Mouse (Mus musculus) bone marrow, adult 2 months (tissue): ENCODE data around the gene Fgfr2. TPM values are rescaled to one million over a fixed set of nuclear protein-coding genes. Genes with fewer than 3 reads are reported as not detected.

Experiments
- H3K27ac ChIP-seq: fragments of 200-500 bp; 2 replicates; pipeline ENCODE4 v1.5.1; 2012; ENCODE audit warnings: low read depth, mild to moderate bottlenecking, control low read depth, inconsistent platforms, low read length; ENCODE audit not compliant: control insufficient read depth, poor library complexity, insufficient read depth
- H3K4me1 ChIP-seq: fragments of 200-500 bp; 2 replicates; pipeline ENCODE4 v1.6.1; 2011; ENCODE audit warnings: low read length; ENCODE audit not compliant: control insufficient read depth, insufficient read depth
- H3K4me3 ChIP-seq: fragments of 200-500 bp; replicated peaks from 2 replicates; pipeline ENCODE3; 2011; ENCODE audit warnings: mild to moderate bottlenecking, low read depth, low read length, control low read depth; ENCODE audit not compliant: control insufficient read depth
- CTCF ChIP-seq: fragments of 200-500 bp; IDR thresholded peaks from 2 replicates; pipeline ENCODE4 v1.5.1; 2011; ENCODE audit warnings: low read length, control low read depth; ENCODE audit not compliant: control insufficient read depth, insufficient read depth
- POLR2A ChIP-seq: fragments of 200-500 bp; IDR thresholded peaks from 2 replicates; pipeline ENCODE4 v1.6.1; 2011; ENCODE audit warnings: low read depth, mild to moderate bottlenecking, control low read depth, low read length, borderline replicate concordance; ENCODE audit not compliant: control insufficient read depth
- WGBS: fragments of 180-500 bp; shearing (Covaris S2); methylation state at CpG from one replicate; pipeline ENCODE4 v1.1.7; 2018; 5-methylcytosine and 5-hydroxymethylcytosine counted together
- polyA plus RNA-seq: library from polyadenylated mRNA; stranded (reverse); fragments of >200 nt; gene quantifications from 2 replicates; pipeline ENCODE4 v1.2.4, GENCODE M21; 2011; ENCODE audit warnings: low replicate concordance; ENCODE audit not compliant: missing spikeins, insufficient read depth, insufficient read length

The Fgfr2 gene
- polyA plus RNA-seq, 1 experiment = 8.2 TPM

DNA sequence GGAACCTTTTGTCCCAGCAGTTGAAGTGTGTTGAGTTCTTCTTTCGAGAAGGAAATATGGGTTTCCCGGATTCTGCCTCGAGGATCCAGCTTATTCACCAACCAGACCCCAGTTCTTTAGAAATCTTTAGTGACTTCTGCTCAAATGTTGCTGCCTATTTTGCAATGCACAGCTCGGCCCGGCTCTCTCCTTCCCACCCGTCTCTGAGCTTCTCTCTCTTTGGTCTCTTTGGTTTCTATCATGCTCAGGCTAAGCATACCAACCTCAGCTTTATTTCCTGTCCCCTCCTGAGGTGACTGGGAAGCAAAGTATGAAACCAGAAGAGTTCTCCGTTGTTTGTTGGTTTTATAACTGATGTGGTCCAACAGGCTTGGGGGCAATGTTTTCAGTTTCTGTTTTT, 2306.9 kb downstream of the Fgfr2 start:
- Histone ChIP-seq H3K4me3 (no peak overlapping the region), H3K4me1 (no peaks in the 10 kb centered on the region; the same call in 1 of the 2 replicates), H3K27ac (no peak overlapping the region)
- no peak for TF ChIP-seq CTCF
- no peak for TF ChIP-seq POLR2A
- 18% methylated on average over 7 of the region's 7 CpGs for WGBS

DNA sequence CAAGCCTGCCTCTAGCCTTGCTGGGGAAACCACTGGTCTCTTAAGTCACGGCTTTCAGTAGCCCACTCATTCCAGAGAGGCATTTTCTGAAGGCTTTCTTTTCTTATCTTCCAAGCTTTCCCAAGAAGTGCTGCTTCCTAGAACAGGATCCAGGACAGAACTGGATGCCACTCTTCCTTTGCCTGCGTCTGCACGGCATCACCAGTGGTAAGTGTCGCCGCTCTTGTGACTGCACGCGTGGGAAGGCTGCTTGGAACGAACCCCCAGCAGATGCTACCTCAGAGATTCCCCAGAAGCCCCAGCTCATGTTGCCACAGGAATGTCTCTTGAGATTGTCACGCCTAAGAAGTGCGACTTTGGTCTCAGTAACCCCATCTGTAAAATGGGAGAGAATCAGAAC, 2307.5 kb downstream of the Fgfr2 start:
- no peak overlapping the region for H3K27ac ChIP-seq
- 84% methylated on average over 10 of the region's 10 CpGs for WGBS
- H3K4me1 ChIP-seq = no peaks in the 10 kb centered on the region; the same call in 1 of the 2 replicates
- no peak for TF ChIP-seq POLR2A
- no peak for TF ChIP-seq CTCF
- H3K4me3 ChIP-seq = no peak overlapping the region

DNA sequence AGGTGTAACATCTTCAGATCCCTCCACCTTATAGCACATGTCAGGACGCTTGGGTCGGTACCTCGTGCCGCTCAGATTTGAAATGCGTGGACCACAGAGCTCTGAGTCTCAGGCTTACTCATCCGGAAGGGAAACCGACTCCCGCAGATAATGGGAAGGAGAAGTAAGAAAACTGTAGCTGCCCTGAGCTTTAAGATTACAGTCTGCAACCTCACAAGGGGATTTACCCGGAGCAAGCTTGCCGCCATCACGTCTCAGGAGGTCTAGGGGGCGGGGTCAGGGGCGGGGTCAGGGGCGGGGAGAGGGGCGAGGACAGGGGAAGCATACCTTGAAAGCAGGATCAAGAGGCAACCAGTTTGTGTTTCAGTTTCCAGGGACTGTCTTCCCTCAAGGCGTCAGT, 2310.7 kb downstream of the Fgfr2 start:
- Histone ChIP-seq H3K27ac (no peak overlapping the region), H3K4me3 (peak overlapping the region; percentile 22), H3K4me1 (no peaks in the 10 kb centered on the region; the same call in 1 of the 2 replicates)
- TF ChIP-seq CTCF (no peak), POLR2A (no peak)
- 41% methylated on average over 16 of the region's 16 CpGs for WGBS

DNA sequence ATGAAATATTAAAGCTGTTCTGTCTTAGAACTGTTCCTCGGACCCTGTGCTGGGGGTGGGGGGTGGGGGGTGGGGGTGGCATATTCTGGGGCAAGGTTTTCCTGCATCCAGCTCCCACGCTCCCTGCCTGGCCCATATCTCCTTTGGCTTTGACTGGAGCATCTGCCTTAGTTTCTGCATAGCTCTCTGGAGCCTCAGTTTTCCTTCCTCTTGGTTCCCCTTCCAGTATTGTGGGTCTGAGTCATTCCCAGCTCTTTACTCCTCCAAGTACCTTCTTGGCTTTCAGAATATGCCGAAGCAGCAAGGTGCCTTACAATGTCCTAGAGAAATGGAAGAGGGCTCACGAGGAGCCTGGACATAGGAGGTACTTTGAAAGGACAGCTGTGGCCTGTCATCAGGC, 2312.9 kb downstream of the Fgfr2 start:
- H3K4me1 ChIP-seq = no peaks in the 10 kb centered on the region
- no peak for TF ChIP-seq CTCF
- TF ChIP-seq POLR2A = no peak
- WGBS = 69% methylated on average over 4 of the region's 4 CpGs
- H3K27ac ChIP-seq = no peak overlapping the region
- no peak overlapping the region for H3K4me3 ChIP-seq

DNA sequence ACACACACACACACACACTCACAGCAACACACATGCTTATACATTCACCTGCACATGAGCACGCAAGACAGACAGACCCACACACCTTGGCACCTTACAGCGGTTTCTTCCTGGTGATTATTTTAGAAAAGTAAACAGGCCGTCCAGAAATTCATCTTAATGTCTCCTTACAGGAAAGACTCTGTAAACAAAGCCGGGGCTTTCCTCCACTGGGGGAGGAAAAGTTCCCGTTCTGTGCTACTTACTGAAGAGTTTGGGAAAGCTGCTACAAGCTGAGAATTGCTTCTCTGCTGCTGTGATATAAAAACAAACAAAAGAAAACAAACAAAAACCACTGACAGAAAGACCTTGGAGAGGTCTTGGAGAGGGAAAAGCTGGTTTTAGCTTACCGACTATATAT, 2314.5 kb downstream of the Fgfr2 start:
- Histone ChIP-seq H3K27ac (no peak overlapping the region), H3K4me3 (no peak overlapping the region), H3K4me1 (no peaks in the 10 kb centered on the region)
- TF ChIP-seq POLR2A (no peak), CTCF (no peak)
- WGBS = 66% methylated on average over 6 of the region's 6 CpGs

DNA sequence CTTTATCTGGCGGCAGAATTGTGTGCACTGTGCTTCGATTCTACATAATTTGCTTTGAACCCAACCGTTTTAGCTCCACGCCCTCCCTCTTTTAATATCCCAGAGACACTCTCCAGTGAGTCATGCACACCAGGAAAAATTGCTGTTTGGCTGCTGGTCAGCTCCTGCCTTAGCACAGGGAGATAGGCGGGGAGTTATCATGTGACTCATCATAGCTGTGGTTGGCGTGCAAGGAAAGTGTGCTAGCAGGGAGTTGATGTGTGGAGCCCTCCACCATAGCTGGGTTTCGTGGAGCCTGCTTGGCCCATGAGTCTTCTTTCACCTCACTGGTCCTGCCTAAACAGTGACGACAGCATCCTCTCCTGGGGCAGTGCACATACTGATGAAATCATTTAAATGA, 2315.4 kb downstream of the Fgfr2 start:
- H3K4me1 ChIP-seq = no peaks in the 10 kb centered on the region
- H3K27ac ChIP-seq = no peak overlapping the region
- 73% methylated on average over 8 of the region's 8 CpGs for WGBS
- H3K4me3 ChIP-seq = no peak overlapping the region
- TF ChIP-seq CTCF (no peak), POLR2A (no peak)

DNA sequence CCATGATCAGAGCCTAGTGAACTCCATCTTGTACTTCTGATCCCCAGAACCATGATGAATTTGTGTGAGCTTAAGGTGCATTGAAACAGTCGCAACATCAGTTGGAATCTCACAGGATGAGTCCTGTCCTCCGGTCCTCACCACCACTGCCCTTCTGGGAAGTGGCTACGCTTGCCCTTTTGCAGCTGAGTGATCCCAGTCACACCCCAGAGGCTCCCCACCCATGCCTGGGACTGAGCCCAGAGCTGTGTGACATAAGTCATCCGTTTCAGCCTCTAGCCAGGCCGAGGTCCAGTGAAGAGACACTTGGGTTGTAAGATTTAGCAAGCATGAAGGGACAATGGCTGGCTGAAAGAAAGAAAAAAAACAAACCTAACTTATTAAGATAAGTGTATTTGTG, 2318.2 kb downstream of the Fgfr2 start:
- TF ChIP-seq POLR2A (no peak), CTCF (no peak)
- Histone ChIP-seq H3K4me1 (no peaks in the 10 kb centered on the region), H3K4me3 (no peak overlapping the region), H3K27ac (no peak overlapping the region)
- WGBS = 87% methylated on average over 5 of the region's 5 CpGs

DNA sequence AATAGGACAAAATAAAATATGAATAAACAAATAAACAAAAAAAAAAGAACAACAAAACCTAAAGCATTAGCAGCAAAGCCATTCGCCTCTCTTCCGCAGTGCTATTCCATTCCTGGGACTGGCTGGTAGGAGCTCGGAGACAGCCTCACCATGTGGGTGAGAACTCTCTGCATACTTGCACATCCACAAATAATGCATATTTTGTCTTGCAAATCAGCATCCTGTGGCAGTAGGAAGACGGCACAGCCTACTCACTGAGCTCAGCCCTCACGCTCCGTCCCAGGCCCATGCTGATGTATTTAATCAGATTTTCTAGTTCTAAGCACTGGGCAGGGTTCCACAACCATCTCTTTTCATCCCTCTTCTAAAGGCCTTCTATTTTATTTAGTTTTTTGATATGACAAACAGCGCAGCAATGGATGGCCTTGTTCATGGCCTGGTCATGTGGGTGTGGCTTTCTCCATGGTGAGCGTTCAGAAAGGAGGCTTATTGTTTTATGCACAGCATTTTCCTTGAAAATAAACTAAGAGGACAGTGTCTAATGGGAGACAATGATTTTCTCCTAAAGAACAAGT, 2319.8 kb downstream of the Fgfr2 start:
- Histone ChIP-seq H3K4me3 (no peak overlapping the region), H3K4me1 (no peaks in the 10 kb centered on the region), H3K27ac (no peak overlapping the region)
- no peak for TF ChIP-seq POLR2A
- no peak for TF ChIP-seq CTCF
- 88% methylated on average over 8 of the region's 8 CpGs for WGBS

DNA sequence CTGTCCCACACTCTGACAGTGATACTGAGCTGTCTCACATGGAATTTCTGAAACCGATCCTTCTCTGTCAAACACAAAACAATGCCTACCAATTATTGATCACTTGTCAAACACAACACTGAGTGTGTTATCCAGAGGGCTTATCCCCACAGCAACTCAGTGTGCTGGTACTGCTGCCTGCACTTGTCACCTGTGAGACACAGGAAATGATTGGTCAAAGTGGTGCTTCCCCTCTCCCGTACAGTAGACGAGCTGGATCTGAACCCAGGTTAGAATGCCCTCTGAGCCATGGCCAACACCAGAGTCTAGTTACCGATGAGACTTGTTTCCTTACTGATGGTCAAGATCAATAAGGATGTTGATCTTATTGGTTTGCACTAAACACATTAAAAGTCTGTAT, 2321.3 kb downstream of the Fgfr2 start:
- no peaks in the 10 kb centered on the region; the same call in 1 of the 2 replicates for H3K4me1 ChIP-seq
- no peak overlapping the region for H3K27ac ChIP-seq
- H3K4me3 ChIP-seq = no peak overlapping the region
- 47% methylated on average over 4 of the region's 4 CpGs for WGBS
- no peak for TF ChIP-seq CTCF
- no peak for TF ChIP-seq POLR2A
